Mouse (Mus musculus): ENCODE data around the gene Mon1a. TPM values are rescaled to one million over a fixed set of nuclear protein-coding genes. Genes with fewer than 3 reads are reported as not detected.

The Mon1a gene
- 6.3 and 12.9 TPM in 2 replicates for polyA plus RNA-seq (2011; ENCODE audit: insufficient read depth, insufficient read length, low replicate concordance, missing spikeins)

DNA sequence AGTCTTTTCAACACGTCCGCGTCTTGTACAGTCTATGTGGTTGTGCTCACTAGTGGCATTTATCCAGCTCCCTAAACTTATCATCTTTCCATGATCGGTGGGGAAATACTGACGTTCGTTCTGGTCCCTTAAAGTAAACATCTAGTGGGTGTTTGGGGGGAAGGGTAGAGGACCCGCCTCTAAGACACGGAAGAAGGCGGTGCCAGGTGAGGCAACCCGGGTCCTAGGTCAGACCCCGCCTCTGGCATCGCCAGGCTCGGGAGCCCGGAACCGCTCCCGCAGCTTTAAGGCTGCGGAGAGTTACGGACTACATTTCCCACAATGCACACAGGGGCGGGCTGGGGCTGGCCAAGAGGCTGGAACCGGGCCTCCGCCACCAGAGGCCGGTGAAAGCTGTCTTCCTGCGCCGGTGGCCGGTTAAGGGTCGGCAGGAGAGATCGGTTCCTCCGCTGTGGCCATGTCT, at the start of gene Mon1a:
Gene Mon1a, plus strand, starts transcription at position 348 of the 463 bp plus-strand sequence.
- peak within 1 kb of the TSS; percentile 92 for H3K4me3 ChIP-seq (replicated peaks; ENCODE audit: control insufficient read depth, low read depth, low read length)
- peak; percentile 74; the same call in 1 of the 2 replicates for TF ChIP-seq POLR2A (IDR thresholded peaks at IDR 0.05; ENCODE audit: borderline replicate concordance, control insufficient read depth, low read depth, low read length)
- TF ChIP-seq CTCF (IDR thresholded peaks at IDR 0.05; ENCODE audit: control insufficient read depth, insufficient read depth, low read length), result no peak
- H3K27ac ChIP-seq (ENCODE audit: control insufficient read depth, insufficient read depth, low read depth, low read length, poor library complexity), result peak within 1 kb of the TSS; percentile 74
- under 1% methylated on average over 28 of the region's 28 CpGs for WGBS
- no peaks in the 10 kb centered on the region for H3K4me1 ChIP-seq (ENCODE audit: control insufficient read depth, insufficient read depth, low read length)

- Histone ChIP-seq H3K4me1 (ENCODE audit: control insufficient read depth, insufficient read depth, low read length) (no peaks in the 10 kb centered on the region), H3K27ac (ENCODE audit: control insufficient read depth, insufficient read depth, low read depth, low read length, poor library complexity) (no peak overlapping the region), H3K4me3 (replicated peaks; ENCODE audit: control insufficient read depth, low read depth, low read length) (no peak overlapping the region)
- WGBS, result 88% methylated on average over 1 of the region's 1 CpGs
- no peak for TF ChIP-seq POLR2A (IDR thresholded peaks at IDR 0.05; ENCODE audit: borderline replicate concordance, control insufficient read depth, low read depth, low read length)
- TF ChIP-seq CTCF (IDR thresholded peaks at IDR 0.05; ENCODE audit: control insufficient read depth, insufficient read depth, low read length), result no peak
Measured at GRCm38 (mm10) chr9:107838869-107839268, 49.1 kb upstream of the Mon1a start.

DNA sequence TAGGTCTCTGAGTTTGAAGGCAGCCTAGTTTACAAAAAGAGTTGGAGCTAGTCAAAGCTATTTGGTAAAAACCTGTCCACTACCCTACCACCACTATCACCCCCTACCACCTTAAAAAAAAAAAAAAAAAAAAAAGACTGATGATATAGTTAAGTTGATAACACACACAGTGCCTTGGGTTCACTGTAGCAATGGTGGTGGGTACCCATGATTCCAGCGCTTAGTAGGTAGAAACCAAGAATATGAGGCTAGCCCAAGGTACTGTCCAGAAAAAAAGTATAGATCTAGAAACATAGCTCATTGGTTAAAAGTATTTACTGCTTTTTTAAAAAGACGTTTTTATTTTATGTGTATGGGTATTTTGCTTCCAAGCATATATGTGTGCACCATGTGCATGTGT, 45.2 kb upstream of the Mon1a start:
- 94% methylated on average over 2 of the region's 2 CpGs for WGBS

DNA sequence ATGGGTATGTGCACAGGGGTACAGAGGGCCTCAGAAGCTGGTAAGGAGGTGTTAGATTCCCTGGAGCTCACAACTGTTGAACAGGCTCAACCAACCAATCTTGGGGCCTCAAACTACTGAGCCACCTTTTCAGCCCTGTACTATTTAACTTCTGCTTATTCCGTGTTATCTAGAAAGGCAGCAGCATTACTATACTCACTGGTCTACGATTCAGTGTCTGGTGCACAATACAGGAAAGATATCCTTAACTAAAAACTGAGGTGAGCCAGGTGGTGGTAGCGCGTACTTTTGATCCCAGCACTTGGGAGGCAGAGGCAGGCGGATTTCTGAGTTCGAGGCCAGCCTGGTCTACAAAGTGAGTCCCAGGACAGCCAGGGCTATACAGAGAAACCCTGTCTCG, 39.0 kb upstream of the Mon1a start:
- TF ChIP-seq CTCF (IDR thresholded peaks at IDR 0.05; ENCODE audit: control insufficient read depth, insufficient read depth, low read length) (no peak), POLR2A (IDR thresholded peaks at IDR 0.05; ENCODE audit: borderline replicate concordance, control insufficient read depth, low read depth, low read length) (no peak)
- Histone ChIP-seq H3K4me3 (replicated peaks; ENCODE audit: control insufficient read depth, low read depth, low read length) (no peak overlapping the region), H3K27ac (ENCODE audit: control insufficient read depth, insufficient read depth, low read depth, low read length, poor library complexity) (no peak overlapping the region), H3K4me1 (ENCODE audit: control insufficient read depth, insufficient read depth, low read length) (no peaks in the 10 kb centered on the region)
- WGBS, result 91% methylated on average over 7 of the region's 7 CpGs

More for the DNA sequence above, 45.2 kb upstream of the Mon1a start:
- no peak overlapping the region for H3K27ac ChIP-seq (ENCODE audit: control insufficient read depth, insufficient read depth, low read depth, low read length, poor library complexity)
- H3K4me1 ChIP-seq (ENCODE audit: control insufficient read depth, insufficient read depth, low read length), result no peaks in the 10 kb centered on the region
- H3K4me3 ChIP-seq (replicated peaks; ENCODE audit: control insufficient read depth, low read depth, low read length), result no peak overlapping the region
- TF ChIP-seq POLR2A (IDR thresholded peaks at IDR 0.05; ENCODE audit: borderline replicate concordance, control insufficient read depth, low read depth, low read length) (no peak), CTCF (IDR thresholded peaks at IDR 0.05; ENCODE audit: control insufficient read depth, insufficient read depth, low read length) (no peak)

DNA sequence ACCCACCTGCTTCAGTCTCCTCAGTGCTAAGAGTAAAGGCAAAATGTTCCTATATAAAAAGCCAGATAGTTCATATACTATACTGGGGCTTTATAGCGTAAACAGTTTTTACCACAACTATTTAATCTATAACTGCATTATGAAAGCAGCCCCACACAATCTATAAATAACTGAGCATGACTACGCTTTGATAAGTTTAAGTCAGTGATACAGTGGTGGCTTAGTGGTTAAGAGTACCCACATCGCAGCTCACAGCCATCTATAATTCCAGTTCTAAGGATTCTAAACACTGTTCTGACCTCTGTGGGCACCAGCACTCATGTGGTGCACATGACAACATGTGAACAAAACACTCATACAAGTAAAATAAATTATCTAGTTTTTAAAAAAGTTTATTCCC, 29.6 kb upstream of the Mon1a start:
- no peaks in the 10 kb centered on the region for H3K4me1 ChIP-seq (ENCODE audit: control insufficient read depth, insufficient read depth, low read length)
- 69% methylated on average over 3 of the region's 3 CpGs for WGBS
- no peak overlapping the region for H3K27ac ChIP-seq (ENCODE audit: control insufficient read depth, insufficient read depth, low read depth, low read length, poor library complexity)
- no peak for TF ChIP-seq CTCF (IDR thresholded peaks at IDR 0.05; ENCODE audit: control insufficient read depth, insufficient read depth, low read length)
- no peak for TF ChIP-seq POLR2A (IDR thresholded peaks at IDR 0.05; ENCODE audit: borderline replicate concordance, control insufficient read depth, low read depth, low read length)
- H3K4me3 ChIP-seq (replicated peaks; ENCODE audit: control insufficient read depth, low read depth, low read length), result no peak overlapping the region

- Histone ChIP-seq H3K4me1 (ENCODE audit: control insufficient read depth, insufficient read depth, low read length) (no peaks in the 10 kb centered on the region; the same call in none of the 2 replicates), H3K4me3 (replicated peaks; ENCODE audit: control insufficient read depth, low read depth, low read length) (no peak overlapping the region), H3K27ac (ENCODE audit: control insufficient read depth, insufficient read depth, low read depth, low read length, poor library complexity) (no peak overlapping the region)
- TF ChIP-seq POLR2A (IDR thresholded peaks at IDR 0.05; ENCODE audit: borderline replicate concordance, control insufficient read depth, low read depth, low read length) (no peak), CTCF (IDR thresholded peaks at IDR 0.05; ENCODE audit: control insufficient read depth, insufficient read depth, low read length) (no peak)
- 16% methylated on average over 1 of the region's 1 CpGs for WGBS
Measured at GRCm38 (mm10) chr9:107864493-107864892, 23.5 kb upstream of the Mon1a start.

DNA sequence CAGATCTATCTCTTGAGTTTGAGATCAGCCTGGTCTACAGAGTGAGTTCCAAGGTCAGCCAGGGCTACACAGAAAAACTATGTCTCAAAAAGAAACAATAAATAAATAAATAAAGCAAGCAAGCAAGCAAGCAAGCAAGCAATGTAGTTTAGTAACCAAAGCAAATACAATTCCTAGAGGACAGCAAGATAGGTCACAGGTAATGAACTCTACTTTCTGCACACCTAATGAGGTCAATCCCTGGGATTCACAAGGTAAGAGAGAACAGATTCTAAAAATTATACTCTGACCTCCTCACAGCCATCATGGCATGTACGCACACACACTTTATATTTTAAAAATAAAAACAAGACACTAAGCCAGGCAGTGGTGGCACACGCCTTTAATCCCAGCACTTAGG, 21.9 kb upstream of the Mon1a start:
- 91% methylated on average over 2 of the region's 2 CpGs for WGBS
- TF ChIP-seq POLR2A (IDR thresholded peaks at IDR 0.05; ENCODE audit: borderline replicate concordance, control insufficient read depth, low read depth, low read length) (no peak), CTCF (IDR thresholded peaks at IDR 0.05; ENCODE audit: control insufficient read depth, insufficient read depth, low read length) (no peak)
- Histone ChIP-seq H3K27ac (ENCODE audit: control insufficient read depth, insufficient read depth, low read depth, low read length, poor library complexity) (no peak overlapping the region), H3K4me1 (ENCODE audit: control insufficient read depth, insufficient read depth, low read length) (no peaks in the 10 kb centered on the region; the same call in none of the 2 replicates), H3K4me3 (replicated peaks; ENCODE audit: control insufficient read depth, low read depth, low read length) (no peak overlapping the region)

- TF ChIP-seq CTCF (IDR thresholded peaks at IDR 0.05; ENCODE audit: control insufficient read depth, insufficient read depth, low read length) (no peak), POLR2A (IDR thresholded peaks at IDR 0.05; ENCODE audit: borderline replicate concordance, control insufficient read depth, low read depth, low read length) (peak; percentile 57)
- peak overlapping the region; percentile 96 for H3K4me3 ChIP-seq (replicated peaks; ENCODE audit: control insufficient read depth, low read depth, low read length)
- H3K4me1 ChIP-seq (ENCODE audit: control insufficient read depth, insufficient read depth, low read length), result no peaks in the 10 kb centered on the region; the same call in none of the 2 replicates
- WGBS, result under 1% methylated on average over 80 of the region's 80 CpGs
- H3K27ac ChIP-seq (ENCODE audit: control insufficient read depth, insufficient read depth, low read depth, low read length, poor library complexity), result peak overlapping the region; percentile 98
Measured at GRCm38 (mm10) chr9:107872350-107873098, 15.4 kb upstream of the Mon1a start.
